Mouse (Mus musculus) frontal cortex, postnatal 14 days (tissue): ENCODE measurements around the gene Ficd.

Source experiments
- DNase-seq, 2 experiments: peaks; one replicate each; pipeline ENCODE4 v3.0.0; 2022; ENCODE audit warnings: low spot score in 2 of 2

Ficd gene

DNA sequence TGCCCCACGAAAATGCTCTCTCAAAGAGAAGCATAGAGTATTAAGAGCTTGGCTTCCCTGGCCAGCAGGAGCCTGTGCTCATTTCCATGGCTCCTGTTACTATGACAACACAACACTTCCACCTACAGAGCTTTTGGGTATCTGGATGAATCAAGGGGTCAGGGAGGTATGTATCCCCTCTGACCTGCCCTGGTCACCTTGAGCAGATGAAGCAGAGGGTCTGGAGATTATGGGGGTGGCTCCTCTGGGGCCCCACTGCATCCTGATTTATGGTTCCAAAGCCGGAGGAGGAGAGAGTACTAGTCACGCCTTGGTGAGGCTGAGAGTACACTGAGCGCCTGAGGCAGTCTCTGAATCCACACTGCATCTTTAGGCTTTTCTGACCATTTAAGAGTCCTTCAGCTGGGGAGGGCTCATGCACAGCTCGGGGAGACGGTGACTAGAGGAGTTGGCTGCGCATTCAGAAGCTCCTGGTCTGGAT lies 4.9 kb upstream of the Ficd start:
- DNase-seq, result no peak

DNA sequence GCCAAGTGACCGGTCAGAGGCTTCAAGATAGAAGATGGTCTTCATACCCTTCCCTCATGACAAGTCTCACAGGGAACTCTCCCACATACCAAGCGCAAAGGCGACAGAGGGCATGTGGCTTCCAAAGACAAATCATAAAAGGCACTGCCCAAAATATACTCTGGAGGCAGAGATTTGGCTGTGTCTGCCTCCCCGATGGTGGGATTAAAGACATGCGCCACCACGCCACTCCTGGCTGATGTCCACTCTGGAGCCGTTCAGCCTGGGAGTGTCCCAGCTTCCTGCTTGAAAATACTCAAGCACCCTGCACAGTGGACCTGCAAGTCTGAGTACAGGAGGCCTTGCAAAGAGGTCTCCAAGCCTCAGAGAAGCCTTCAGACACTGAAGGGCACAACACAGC lies 4.4 kb upstream of the Ficd start:
- no peak for DNase-seq

DNA sequence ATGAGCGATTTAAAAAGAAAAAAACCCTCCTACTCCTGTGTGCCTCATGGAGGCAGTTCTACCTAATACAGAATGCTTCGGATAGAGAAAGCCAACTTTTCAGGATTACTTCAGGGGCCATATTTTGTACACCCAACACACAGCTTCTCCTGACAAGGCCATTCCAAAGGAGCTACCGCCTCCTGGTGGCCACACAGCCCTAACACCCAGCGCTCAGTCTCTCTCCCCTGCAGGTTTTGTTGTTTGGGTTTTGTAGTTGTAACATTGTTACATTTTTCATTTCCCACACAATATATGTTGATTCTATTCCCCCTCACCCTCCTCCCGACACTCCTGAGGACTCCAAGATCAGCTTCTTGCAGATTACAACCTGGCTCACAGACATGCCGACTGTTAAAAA lies 3.4 kb upstream of the Ficd start:
- peak in 1 of 2 experiments; percentile 47 for DNase-seq

DNA sequence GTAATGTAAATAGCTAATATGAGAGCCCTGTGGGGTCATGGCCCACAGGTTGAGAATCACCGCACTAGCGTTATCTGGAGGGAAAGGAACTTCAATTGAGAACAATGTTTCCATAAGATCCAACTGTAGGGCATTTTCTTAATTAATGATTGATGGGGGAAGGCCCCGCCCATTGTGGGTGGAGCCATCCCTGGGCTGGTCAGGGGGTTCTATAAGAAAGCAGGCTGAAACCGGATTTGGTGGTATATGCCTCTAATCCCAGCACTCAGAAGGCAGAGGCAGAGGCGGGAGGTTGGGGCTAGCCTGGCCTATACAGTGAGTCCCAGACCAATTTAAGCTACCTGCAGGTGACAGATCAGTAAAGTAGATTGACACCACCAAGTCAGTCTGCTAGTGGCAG lies 1.2 kb upstream of the Ficd start:
- no peak for DNase-seq

DNA sequence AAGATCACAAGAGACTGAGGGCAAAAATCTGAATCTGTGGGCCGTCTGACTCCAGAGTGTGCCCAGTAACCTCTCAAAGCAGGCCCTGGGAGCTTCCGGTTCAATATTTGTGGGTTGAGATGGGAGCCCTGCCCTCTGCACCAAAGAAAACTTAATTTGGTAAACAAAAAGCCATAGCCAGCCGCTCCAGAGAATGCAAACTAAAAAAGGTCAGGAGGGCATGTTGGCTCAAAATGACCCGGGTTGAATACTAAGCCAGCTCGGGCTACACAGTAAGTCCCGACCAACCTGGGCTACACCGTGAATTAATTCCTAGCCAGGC lies 619 bp upstream of the Ficd start:
- DNase-seq, result no peak

DNA sequence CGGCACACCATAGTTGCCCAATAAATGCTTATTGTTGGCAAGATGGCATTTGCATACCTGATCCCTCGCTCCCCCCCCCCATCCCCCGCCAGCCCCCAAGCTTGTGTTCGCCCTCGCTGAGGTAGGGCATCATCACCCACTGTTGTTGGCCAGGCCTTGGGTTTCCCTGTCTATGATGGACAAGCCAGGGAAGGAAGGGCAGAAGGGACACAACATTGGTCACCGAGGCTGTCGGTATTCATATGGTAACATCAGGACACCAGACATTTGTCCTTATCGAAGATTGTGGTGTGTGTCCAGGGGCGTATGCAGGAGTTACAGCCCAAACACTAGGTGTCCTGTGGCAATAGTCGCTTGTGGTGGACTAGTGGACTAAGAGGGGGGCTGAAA lies 505 bp downstream of the Ficd start:
- DNase-seq, result peak in 1 of 2 experiments; percentile 19

DNA sequence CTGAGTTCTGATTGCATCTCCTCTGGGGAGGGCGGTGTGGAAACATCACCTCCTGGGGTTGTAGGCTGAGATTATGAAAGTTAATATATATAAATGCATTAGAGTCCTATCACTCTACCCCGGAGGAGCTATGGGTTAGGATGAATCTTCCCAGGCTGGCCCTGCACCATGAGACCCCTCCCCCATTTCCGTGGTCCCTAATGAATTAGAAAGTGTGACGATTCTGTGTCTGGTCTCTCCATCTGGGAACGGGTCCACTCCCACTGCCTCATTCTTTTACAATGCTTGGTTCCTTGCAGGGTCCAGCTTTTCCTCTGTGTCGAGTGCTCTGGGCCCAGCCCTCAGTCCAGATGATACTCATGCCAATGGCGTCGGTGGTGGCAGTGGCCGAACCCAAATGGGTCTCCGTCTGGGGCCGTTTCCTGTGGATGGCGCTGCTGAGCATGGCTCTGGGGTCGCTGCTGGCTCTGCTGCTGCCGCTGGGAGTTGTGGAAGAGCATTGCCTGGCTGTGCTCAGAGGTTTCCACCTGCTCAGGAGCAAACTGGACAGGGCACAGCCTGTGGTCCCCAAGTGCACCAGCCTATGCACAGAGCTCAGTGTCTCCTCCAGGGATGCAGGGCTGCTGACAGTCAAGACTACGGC lies 1.0 kb downstream of the Ficd start:
- DNase-seq, result no peak

DNA sequence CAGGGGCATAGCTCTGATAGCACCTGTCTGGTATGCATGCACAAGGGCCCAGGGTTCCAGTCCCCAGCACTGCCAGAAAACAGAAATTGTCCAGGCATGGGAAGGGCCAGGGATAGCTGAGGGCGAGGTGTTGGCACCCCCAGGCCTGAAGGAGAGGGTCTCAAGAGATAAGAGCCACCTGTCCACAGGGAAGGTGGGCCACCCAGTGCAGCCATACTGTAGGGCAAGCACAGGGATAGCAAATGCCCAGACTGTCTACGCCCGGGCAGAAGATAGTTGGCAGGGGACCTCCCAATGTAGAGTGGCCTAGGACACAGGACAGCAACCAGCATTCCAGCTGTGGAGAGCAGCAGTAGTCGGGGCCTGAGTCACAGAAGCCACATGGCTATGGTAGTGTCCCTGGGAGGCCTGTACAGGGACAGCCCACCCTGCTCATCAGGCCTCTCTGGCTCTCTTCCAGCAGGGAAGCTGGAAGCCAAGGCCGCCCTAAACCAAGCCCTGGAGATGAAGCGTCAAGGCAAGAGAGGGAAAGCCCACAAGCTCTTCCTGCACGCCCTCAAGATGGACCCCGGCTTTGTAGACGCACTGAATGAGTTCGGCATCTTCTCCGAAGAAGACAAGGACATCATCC lies 2.1 kb downstream of the Ficd start:
- DNase-seq, result no peak

DNA sequence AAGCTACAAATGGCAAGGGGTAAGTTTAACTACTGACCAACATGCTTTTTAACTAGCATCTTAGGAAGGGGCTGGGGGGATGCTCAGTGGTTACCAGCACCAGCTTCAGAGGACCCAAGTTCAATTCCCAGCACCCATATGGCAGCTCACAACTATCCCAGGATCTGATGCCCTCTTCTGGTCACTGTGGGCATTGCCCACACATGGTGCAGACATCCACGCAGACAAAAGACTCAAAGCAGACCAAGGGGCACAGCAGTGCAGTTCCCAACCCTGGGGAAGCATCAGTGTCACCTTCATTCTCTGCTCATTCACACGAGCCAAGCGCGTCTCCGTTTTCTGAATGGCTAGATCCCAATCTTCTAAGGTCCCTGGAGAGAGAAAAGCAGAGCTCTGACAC lies 12.0 kb downstream of the Ficd start:
- no peak for DNase-seq

DNA sequence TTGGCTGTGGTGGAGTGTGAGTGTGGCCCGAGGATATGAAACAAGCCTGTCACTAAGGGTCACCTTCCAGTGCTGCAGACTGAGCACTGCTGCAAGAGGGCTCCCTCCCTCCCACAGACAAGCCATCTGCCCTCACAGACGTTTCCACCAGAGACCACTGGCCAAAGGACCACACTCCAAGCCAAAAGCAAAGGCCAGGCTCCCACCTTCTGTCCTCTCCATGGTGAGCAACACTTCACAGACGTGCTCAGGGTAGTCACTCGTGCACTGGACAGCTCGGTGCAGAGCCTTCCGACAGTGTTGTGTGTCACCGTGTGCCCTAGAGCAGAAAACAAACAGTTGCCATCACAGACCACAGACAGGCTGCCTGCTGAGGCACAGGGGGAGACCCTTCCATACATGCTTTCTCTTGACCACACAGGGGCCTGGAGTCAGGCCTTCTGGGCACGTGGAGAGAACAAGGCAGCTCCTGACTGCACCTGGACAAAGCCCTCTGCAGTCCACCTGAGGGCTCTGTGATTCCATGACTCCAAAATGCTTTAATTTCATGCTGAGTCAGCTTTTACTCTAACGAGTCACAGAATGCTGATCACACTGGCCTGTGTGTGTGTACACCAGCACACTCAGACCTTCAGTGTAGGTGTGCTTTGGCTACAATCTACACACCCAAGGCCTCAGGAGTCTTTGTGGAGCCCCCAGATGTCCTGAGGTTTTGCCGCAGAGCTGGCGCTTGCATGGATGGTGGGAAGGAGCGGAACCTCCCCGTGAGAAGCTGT lies 13.1 kb downstream of the Ficd start:
- DNase-seq, result no peak

DNA sequence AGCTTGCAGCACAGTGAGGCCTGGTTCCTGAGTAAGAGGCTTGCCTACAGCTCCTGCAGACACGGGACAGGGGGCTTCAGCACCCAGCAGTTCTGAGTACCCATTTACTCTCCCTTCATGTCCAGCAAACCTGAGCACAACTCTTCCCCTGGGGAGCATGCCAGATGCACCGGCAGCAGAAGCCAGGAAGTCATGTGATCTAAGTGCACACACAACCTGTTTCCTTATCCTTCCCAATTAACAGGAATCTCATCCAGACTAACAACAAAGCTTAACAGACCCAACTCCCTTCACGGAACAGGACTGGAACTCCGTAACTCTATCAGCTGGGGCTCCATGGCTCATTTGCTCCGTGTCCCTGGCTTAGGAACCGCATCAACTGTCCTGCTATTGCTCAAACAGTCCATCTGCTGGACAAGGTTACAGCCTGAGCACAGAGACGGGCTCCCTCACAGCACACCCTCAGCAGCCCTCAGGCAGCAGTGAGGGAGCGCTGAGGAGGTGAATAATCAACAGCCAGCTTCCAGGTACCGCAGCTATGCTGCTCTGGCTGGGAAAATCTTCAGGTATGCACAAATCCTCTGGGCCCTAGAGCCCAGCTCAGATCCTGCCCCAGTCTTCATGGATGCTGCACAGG lies 16.0 kb downstream of the Ficd start:
- DNase-seq, result no peak

DNA sequence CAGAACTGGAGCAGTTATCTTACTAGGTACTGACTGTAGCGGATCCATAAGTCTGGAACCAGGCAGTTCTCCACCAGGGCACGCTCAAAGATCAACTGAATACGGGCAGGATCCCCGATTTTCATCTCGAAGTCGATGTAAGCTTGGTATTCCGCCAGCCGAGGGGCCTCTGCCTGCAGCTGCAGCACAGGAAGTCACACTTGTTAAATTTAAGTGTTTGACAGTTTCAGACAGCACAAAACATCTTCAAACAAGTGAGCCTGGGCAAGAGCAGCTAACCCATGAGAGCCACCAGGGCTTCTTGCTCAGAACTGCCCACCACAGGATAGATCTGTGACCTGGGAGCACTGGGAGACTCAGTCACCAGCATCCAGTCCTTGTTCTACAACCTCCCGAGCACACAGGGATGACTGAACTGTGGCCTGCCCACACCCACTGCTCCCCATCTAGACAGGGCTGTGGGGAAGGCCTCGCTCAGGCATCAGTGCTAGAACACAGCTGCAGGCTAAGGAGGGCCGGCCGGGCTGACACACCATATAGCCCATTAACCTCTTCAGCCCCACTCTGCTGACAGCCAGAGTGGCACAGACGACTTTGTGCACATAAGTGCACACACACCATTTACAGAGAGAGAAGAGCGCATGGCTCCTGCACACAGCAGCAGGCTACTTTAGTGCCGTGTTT lies 19.9 kb downstream of the Ficd start:
- DNase-seq, result no peak

DNA sequence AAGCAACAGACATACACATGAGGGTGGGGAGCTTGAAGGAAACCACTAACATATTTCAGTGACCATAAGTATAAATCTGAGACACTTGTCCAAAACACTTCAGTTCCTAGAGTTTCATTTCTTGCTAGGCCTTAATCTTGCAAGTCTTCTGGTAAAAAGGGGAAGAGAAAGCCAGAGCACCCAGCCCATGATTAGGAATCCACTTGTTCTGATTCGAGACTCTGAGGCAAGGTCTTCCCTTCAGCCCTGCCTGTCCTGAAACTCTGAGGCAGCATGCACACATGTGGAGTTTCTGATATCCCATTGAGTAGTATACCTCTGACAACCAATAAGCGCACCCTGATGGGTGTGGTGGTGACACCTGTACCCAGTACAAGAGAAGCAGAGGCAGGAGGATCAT lies 26.0 kb downstream of the Ficd start:
- no peak for DNase-seq

DNA sequence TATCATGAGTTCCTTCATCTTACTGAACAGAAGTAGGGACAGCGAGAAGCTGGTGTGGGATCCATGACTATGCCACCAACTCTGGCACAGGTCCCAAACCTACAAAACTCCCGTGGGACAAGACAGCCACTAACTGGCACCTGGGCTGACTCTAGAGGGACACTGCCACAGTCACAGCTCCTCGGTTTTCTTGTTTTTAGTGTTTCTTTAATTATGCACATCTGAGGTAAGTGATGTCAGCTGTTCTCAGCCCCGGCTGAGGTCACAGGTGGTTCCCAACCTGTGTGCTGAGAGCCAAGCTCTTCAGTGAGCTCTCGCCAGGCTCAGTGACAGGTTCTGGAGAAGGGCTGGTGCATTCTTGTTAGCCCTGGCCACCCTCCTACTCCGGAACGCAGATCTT lies 28.8 kb downstream of the Ficd start:
- no peak for DNase-seq

DNA sequence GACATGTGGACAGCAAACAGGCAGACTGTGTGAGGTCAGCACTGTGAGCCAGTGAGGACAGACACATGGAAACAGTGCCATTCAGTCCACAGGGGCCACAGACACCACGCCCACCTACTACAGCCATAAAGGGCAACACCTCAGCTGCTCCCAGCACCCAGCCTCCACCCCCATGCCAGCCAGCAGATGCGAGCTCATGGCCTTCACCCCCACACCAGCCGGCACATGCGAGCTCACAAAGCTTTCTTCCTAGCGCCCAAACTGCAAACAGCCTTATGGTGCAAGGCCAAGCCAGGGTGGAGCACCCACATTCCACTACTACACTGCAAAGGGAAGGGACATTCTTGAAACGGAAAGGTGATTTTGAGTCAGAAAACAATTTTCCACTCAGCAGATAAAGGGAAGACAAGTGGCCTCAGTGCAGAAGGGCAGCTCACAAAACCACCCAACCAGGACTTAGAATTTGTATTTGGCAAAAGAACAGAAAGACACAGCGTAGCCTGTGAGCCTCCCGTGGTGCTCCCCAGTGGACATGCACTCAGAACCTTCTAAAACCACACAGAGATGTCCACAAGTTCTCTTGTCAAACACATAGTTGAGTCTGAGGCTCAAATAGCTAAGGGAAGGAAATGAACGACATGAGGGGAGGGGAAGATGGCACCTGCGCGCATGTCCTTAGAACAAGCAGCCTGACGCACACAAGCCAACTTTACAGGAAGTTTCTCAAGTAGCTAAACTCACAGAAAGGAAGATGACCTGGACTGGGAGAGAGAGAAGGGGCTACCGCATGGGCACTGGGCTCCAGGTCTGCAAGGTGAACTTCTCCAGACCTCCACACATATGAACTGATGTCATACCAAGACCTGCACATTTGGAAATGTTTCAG lies 30.3 kb downstream of the Ficd start:
- DNase-seq, result no peak

DNA sequence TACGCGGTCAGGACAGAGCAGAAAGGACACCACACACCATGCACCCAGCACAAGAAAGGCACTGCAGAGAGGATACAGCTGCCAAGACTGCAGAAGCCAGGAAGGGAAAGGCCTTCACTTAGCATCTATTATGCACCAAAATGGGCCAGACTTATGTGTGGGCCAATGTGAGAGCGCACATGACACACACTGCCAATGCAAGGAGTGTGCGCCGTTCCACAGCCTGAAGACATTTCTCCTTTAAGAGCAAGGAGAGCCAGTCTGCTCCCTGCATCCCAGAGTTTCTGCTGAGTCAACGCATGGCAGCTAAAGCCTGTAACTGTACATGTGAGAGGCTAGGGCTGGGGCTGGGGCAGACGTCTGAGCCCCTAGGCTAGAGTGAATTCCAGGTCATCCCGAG lies 33.2 kb downstream of the Ficd start:
- no peak for DNase-seq

DNA sequence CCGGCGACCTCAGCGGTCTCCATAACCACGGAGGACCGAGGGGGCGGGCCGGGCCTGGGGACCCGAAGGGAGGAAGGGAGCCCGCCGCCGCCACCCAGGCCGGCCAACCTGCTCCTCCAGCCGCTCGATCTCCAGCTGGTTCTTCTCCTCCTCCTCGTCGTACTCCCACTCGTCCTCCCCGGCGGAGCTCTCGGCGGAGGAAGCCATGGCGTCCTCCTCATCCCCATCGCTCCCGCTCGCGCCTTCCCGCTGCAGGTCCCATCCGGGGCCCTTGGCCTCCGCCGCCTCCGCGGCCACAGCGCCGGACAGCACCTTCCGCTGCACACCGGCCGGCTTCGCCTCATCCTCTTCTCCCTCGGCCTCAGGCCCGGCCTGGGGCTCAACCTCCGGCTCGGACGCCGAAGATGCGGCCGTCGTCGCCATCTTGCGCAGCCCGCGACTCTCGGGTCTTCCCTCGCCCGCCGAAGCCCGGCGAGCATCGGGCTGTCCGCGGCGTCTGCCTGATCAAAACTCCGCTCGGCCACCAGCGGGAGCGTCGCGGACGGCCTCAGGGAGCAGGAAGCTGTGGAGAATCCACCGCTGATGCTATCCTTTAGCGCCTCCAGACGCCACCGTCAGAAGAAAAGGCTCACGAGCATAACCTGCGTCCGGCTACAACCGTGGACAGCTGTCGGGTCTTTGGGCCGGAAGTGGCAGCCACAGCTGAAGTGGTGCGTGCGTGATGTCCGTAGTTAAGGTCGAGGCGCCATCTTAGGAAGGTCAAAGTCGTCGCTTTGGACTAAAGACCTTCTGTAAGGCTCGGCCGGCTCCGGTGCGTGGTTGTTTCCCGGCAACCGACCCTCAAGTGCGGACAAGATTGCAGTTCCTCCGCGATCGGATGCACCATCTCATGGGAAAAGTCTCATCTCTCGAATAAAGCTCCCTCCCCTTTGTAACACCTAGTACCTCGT lies 35.9 kb downstream of the Ficd start:
- peak; percentile 85 to 87 for DNase-seq

DNA sequence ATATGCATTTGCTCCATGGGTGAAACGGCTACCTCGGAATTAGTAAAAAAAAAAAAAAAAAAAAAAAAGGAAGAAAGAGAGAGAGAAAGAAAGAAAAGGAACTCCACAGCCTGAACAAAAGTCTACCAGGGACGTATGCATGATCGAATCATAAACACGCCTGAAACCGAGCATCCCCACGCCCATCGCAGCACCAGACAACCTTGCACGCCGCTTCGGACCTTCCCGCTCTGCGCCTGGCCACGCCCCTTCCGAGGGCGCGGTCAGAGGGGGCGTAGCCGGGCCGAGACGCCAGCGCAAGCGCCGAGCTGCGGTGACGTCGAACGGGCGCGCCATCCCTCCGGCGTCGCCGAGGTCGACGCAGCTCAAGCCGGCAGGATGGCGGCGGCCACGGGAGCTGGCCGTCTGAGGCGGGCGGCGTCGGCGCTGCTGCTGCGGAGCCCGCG lies 36.9 kb downstream of the Ficd start, which contains the start of the genes Sart3 and Iscu:
Gene Sart3 (minus strand): TSS at position 61 of the 446 bp plus-strand sequence.
Gene Iscu (plus strand): TSS at position 299 of the 446 bp plus-strand sequence.
- peak; percentile 86 to 90 for DNase-seq

DNA sequence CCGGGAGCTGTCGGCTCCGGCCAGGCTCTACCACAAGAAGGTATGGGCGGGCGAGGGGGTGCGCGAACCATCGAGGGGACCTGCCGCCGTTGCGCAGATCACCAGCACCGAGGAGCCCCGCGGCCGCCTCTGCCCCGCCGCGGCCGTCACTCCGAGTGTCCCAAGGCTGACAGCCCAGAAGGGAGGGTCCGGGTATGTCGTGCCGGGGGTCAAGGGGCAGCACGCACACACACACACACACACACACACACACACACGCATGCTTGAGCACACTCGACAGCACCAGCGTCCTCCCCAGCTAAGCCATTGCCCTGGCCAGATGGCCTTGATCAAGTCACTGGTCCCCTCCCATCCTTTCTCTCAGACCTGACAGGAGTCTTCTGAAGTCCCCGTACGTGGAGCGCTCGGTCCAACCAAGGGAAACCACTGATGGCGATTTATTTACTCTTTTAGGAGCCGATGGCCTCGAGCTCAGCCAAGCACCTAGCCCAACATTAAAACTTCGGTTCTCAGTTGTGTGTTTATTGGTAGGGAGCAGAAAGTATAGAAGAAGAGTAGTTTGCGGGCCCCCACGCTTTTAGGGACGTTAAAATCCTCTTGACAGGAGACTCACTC lies 37.4 kb downstream of the Ficd start:
- no peak for DNase-seq
